Mouse (Mus musculus) urinary bladder, adult 18-20 months (tissue): ENCODE results near the gene Tmem52b.

ENCODE experiments used
- DNase-seq, 2 experiments: peaks; one replicate each; pipeline ENCODE4 v3.0.0; 2022; ENCODE audit warnings: low spot score in 2 of 2, mixed read lengths in 2 of 2

Tmem52b gene

GRCm38 (mm10) chr6:129532556-129532941, 20.2 kb downstream of the Tmem52b start:
- peak; percentile 38 to 44 for DNase-seq

DNA sequence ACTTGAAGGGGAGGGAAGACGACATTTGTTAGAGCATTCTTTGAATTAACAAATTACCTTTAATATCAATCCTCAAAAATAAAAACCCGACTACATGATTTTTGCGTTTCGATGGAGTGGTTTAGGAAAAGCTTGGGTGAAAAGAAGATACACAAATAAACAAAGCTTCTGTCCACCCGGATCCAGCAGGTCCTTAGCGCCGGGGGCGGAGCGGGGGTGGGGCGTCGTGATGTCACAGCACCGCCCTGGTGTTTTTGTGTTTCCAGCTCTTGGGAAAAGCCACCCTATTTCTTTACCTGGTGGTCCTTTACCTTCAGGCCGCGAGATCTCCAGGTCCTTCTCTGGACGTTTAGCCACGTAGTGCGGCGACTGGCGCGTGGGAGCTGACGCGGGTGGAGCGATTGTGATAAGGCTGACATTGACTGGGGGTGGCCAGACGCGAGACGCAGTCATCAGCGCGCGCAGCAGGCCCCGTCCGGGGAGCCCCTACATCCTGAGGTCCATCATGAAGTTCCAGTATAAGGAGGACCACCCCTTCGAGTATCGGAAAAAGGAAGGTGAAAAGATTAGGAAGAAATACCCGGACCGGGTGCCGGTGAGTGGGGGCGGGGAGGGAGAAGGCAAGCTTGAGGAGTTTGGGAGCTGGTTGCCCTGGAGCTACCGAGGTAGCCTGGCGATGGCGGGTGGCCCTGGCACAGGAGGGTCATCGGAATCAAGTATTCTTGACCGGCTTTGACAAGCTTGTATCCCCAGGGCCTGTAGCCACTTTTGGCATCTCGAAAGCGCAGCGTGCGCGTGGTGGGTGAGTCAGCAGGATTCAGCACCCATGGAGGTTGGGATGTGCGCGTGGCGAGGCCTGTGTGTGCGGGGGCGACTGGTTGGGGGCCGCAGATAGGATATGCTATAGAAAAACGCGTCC, 20.8 kb downstream of the Tmem52b start, which contains the start of gene Gabarapl1:
Gabarapl1 (plus strand) TSS at position 219 of the 919 bp plus-strand sequence.
- DNase-seq: peak; percentile 75 to 77

DNA sequence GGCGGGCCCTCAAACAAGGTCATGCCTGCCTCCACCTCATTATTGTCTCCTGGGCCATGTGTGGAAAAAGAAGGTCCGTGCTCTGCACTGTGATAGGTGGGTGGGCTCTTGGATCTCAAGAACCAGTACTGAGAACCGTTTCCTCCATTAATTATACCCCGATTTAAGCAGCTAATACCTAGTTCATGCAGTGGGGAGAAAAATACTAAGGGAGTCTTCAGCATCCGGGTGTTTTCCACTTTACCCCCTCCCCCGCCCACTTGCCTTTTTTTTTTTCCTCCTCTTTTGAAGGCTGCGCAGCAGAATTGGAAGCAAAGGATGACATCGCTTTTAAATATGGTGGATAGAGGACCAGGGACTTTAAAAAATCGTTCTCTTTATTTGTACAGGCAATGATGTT, 21.7 kb downstream of the Tmem52b start:
- DNase-seq: no peak

GRCm38 (mm10) chr6:129534627-129535190, 22.4 kb downstream of the Tmem52b start:
- no peak for DNase-seq

- DNase-seq: no peak
These were observed 23.4 kb downstream of the Tmem52b start for GRCm38 (mm10) chr6:129535723-129536122.

- no peak for DNase-seq
These were observed 26.2 kb downstream of the Tmem52b start for GRCm38 (mm10) chr6:129538555-129538954.

GRCm38 (mm10) chr6:129541931-129542330, 29.6 kb downstream of the Tmem52b start:
- DNase-seq: no peak

DNA sequence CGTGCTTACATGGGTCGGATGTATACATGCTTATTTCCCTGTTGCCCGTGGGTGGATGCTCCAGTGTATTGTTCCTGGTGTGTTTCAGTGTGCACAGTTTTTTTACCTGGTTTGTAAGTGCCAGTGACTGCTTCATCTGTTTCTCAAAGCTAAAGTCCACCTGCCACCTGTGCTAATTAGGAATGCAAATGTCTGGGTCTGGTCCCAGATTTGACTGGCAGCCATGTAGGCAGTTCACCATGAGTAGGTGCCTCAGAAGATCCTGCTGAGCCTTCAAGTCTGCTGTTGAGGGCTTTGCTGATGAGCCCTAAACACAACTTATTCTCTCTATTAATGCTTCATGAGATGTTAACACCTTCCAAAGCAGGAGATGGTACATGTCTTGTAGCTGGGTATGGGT, 30.2 kb downstream of the Tmem52b start:
- no peak for DNase-seq

DNA sequence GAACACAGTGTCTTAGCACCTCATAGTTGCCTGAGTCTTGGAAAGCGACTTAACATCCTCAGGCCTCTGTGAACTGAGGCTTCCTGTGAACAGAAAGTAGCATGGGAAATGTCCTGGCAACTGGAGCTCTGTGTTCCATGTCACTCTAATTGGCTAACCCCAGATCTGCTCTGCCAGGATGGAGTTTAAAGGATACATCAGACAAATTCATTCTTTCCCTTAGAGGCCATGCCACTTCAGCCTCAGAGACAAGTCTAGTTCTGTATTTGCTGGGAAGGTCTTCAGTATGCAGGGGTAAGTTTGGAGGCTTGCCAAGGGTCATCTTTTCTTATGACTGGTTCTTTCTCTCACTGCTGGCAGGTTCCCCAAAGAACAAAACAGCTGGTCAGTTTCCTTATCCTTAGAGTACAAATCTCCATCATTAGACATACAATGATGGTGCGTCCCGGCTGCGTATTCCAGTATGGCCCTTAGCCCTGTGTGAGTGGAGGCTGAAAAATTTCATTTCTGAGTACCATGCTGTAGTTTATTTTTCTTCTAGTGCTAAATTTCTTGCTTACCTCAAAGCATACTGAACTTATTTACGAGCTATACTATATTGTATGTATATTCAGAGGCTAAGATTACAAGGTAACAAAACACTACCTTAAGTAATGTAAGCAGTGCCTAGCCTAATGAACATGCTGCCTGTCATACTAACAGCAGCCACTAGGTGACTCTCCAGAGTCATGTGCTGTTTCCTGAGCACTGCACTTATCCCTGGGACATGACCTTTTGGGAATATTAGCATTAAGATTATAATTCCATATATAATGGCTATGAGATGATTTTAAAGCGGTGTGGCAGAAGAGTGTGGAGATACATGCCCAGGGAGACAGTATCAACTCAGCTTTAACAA, 31.6 kb downstream of the Tmem52b start:
- DNase-seq: peak in 1 of 2 experiments; percentile 38

DNA sequence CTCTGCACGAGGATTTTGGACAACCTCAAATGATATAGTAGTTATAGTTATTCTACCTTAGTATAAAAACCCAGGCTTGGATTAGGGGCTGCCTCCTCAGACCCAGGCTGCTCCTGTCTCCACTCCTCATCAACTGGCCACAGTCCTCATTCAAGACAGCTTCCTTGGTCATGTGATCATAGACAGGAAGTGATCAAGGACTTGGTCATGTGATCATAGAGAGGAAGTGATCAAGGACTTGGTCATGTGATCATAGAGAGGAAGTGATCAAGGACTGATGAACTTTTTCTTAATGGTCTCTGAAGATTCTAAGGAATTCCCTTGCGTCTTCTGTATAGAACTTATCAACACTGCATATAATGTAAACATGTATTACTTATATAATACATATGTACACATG, 34.9 kb downstream of the Tmem52b start:
- no peak for DNase-seq

DNA sequence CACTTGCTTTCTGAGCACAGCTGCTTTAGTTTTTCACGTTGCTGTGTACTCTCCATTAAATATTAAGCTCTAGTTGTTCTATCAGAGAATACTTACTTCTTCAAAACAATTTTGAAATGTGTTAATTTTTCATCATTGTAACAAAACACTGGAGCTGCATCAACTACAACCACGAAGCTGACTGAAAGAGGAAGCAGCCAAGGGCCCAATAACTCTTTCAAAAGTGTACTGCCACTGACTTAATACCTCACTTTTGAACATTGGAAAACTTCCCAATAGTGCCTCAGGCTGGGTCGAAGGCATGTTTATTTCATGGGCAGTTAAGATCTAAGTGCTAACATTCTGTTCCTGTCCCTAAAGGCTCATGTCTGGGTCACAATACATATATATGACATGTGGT, 35.7 kb downstream of the Tmem52b start:
- DNase-seq: no peak

- DNase-seq: no peak
These were observed 45.1 kb downstream of the Tmem52b start for GRCm38 (mm10) chr6:129557298-129558023.

DNA sequence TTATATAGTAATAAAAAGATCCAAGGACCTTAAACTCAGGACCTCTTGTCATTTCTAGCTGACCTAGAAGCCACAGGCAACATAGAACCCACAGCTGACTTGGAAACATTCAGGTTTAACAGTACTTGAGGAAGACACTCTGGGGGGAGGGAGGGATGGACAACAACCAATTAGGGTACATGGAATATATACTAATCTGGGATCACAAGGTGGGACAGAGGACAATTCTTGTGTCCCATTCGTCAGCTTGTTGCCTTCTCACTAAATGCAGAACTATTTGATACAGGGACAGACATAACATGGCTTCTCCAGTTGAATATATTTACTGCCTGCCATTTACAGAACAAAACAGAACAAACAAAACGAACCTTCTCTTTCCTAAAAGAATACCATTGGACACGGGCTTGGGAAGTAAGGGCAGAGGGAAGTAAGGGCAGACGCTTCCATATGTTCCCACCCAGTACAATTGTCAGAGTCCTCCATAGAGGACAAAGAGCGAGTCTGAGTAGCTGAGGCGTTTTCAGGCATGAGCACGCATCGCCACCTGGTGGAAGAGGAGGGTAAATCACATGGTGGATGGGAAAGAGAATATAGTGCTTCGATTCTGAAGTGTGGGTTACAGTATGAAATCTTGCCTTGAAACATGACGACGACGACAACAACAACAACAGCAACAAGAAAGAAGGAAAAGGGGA, 46.7 kb downstream of the Tmem52b start:
- DNase-seq: peak; percentile 25 to 55

DNA sequence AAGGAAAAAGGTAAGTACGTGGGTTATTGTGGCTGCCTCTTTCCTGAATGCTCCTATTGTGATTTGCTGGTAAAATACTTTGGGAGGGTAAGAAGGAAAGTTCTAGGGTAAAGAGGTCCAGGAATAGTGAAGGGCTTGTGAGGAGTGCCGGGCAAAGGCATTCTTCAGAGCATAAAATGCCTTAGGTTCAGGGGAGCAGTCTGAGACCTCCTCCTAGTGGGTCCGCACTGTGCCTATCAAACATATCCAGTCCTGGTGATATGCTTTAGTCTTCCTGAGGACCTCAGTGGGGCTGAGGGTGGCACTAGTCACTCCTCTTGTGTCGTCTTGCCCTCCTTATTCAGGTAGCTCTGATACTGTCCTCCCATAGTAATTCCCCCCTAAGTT, 47.3 kb downstream of the Tmem52b start:
- no peak for DNase-seq

- DNase-seq: no peak
These were observed 52.9 kb downstream of the Tmem52b start for GRCm38 (mm10) chr6:129565257-129565656.
